Mouse (Mus musculus): Measurements from ENCODE around the gene 6030468B19Rik. TPM values are rescaled to one million over a fixed set of nuclear protein-coding genes. Genes with fewer than 3 reads are reported as not detected.

6030468B19Rik gene
- polyA plus RNA-seq, 1 experiment from 2014 or later, result 0.28 TPM

DNA sequence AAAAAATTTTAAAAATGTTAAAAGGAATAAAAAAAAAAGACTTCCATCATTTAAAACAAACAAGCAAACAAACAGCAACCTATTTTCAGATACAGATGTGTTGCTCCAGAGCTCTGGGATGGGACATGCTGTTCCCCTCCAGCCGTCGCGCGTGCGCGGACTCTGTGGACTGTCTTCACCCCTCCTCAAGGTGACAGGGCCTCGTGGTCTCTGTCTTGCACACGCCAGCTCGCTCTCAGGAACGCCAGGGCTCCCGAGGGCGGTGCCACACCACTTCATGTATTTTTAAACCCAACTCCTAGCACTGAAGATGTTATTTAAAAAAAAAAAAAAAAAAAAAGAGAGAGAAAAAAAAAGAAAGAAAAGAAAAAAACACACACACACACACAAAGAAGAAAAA, 35.2 kb upstream of the 6030468B19Rik start:
- H3K4me2 ChIP-seq (ENCODE audit: low read length), result no peak overlapping the region
- peaks cover 79% of the 10 kb centered on the region for H3K36me3 ChIP-seq (ENCODE audit: control insufficient read depth, insufficient read depth, low read length)
- DNase-seq (ENCODE audit: low spot score), result no peak
- no peak for ATAC-seq (replicated peaks; ENCODE audit: low FRiP score, low TSS enrichment, low read depth)
- no peaks in the 10 kb centered on the region for H3K4me1 ChIP-seq (replicated peaks; ENCODE audit: control insufficient read depth, insufficient read depth, low read length)
- no peak overlapping the region for H3K27ac ChIP-seq (ENCODE audit: low read depth)
- H3K4me3 ChIP-seq (ENCODE audit: low read depth, low read length), result no peak overlapping the region
- WGBS, result 82% methylated on average over 12 of the region's 12 CpGs
- H3K27me3 ChIP-seq (replicated peaks; ENCODE audit: control insufficient read depth, insufficient read depth, low read length), result no peaks in the 10 kb centered on the region
- no peaks in the 10 kb centered on the region for H3K9me3 ChIP-seq (ENCODE audit: control insufficient read depth, low read length)
- H3K9ac ChIP-seq (ENCODE audit: low read length), result no peak overlapping the region

- 86% methylated on average over 9 of the region's 9 CpGs for WGBS
- H3K27me3 ChIP-seq (replicated peaks; ENCODE audit: control insufficient read depth, insufficient read depth, low read length), result no peaks in the 10 kb centered on the region
- no peak overlapping the region for H3K27ac ChIP-seq (ENCODE audit: low read depth)
- no peaks in the 10 kb centered on the region for H3K9me3 ChIP-seq (ENCODE audit: control insufficient read depth, low read length)
- H3K4me1 ChIP-seq (replicated peaks; ENCODE audit: control insufficient read depth, insufficient read depth, low read length), result 0 out of 2 replicates have a peak, but pooled peaks cover under 1% of the 10 kb centered on the region
- H3K36me3 ChIP-seq (ENCODE audit: control insufficient read depth, insufficient read depth, low read length), result peaks cover 59% of the 10 kb centered on the region
- no peak overlapping the region for H3K4me3 ChIP-seq (ENCODE audit: low read depth, low read length)
- no peak overlapping the region for H3K9ac ChIP-seq (ENCODE audit: low read length)
- DNase-seq (ENCODE audit: low spot score), result no peak
- no peak for ATAC-seq (replicated peaks; ENCODE audit: low FRiP score, low TSS enrichment, low read depth)
- no peak overlapping the region for H3K4me2 ChIP-seq (ENCODE audit: low read length)
Observed at GRCm38 (mm10) chr11:117764319-117764718, 33.1 kb upstream of the 6030468B19Rik start.

- Histone ChIP-seq H3K27ac (ENCODE audit: low read depth) (no peak overlapping the region), H3K27me3 (replicated peaks; ENCODE audit: control insufficient read depth, insufficient read depth, low read length) (no peaks in the 10 kb centered on the region), H3K4me3 (ENCODE audit: low read depth, low read length) (no peak overlapping the region), H3K4me2 (ENCODE audit: low read length) (no peak overlapping the region), H3K9ac (ENCODE audit: low read length) (no peak overlapping the region), H3K36me3 (ENCODE audit: control insufficient read depth, insufficient read depth, low read length) (peaks cover 49% of the 10 kb centered on the region), H3K4me1 (replicated peaks; ENCODE audit: control insufficient read depth, insufficient read depth, low read length) (0 out of 2 replicates have a peak, but pooled peaks cover 4% of the 10 kb centered on the region), H3K9me3 (ENCODE audit: control insufficient read depth, low read length) (no peaks in the 10 kb centered on the region)
- no peak for DNase-seq (ENCODE audit: low spot score)
- WGBS, result 85% methylated on average over 5 of the region's 5 CpGs
- no peak for ATAC-seq (replicated peaks; ENCODE audit: low FRiP score, low TSS enrichment, low read depth)
Observed at GRCm38 (mm10) chr11:117765361-117765760, 32.1 kb upstream of the 6030468B19Rik start.

DNA sequence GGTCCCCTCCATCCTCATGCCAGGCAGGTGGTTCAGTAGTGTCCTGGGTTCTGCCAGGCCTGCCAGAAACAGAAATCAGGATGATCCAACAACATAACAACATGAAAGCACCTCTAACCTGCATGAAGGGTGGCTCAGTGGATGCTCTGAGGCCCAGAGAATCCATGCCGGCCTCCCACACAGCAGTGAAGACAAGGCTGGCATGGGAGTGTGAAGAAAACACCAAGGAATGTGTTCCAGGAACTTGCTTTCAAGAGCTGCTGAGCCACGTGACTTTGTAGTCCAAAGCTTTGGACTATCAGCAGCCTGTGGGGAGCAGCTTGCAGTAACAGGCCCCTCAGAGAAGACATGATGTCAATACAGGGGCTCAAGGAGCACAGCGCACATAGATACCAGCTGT, 31.2 kb upstream of the 6030468B19Rik start:
- Histone ChIP-seq H3K9ac (ENCODE audit: low read length) (no peak overlapping the region), H3K27me3 (replicated peaks; ENCODE audit: control insufficient read depth, insufficient read depth, low read length) (no peaks in the 10 kb centered on the region), H3K4me2 (ENCODE audit: low read length) (no peak overlapping the region), H3K36me3 (ENCODE audit: control insufficient read depth, insufficient read depth, low read length) (peaks cover 40% of the 10 kb centered on the region), H3K27ac (ENCODE audit: low read depth) (no peak overlapping the region), H3K4me1 (replicated peaks; ENCODE audit: control insufficient read depth, insufficient read depth, low read length) (0 out of 2 replicates have a peak, but pooled peaks cover 4% of the 10 kb centered on the region), H3K4me3 (ENCODE audit: low read depth, low read length) (no peak overlapping the region), H3K9me3 (ENCODE audit: control insufficient read depth, low read length) (no peaks in the 10 kb centered on the region)
- ATAC-seq (replicated peaks; ENCODE audit: low FRiP score, low TSS enrichment, low read depth) (no peak), DNase-seq (ENCODE audit: low spot score) (no peak)
- WGBS, result 86% methylated on average over 3 of the region's 3 CpGs

GRCm38 (mm10) chr11:117768725-117769682, 28.5 kb upstream of the 6030468B19Rik start:
- Histone ChIP-seq H3K4me1 (replicated peaks; ENCODE audit: control insufficient read depth, insufficient read depth, low read length) (0 out of 2 replicates have a peak, but pooled peaks cover 4% of the 10 kb centered on the region), H3K4me2 (ENCODE audit: low read length) (no peak overlapping the region), H3K4me3 (ENCODE audit: low read depth, low read length) (no peak overlapping the region), H3K36me3 (ENCODE audit: control insufficient read depth, insufficient read depth, low read length) (peaks cover 24% of the 10 kb centered on the region), H3K27me3 (replicated peaks; ENCODE audit: control insufficient read depth, insufficient read depth, low read length) (no peaks in the 10 kb centered on the region), H3K9ac (ENCODE audit: low read length) (no peak overlapping the region), H3K9me3 (ENCODE audit: control insufficient read depth, low read length) (no peaks in the 10 kb centered on the region), H3K27ac (ENCODE audit: low read depth) (0 out of 2 replicates have a peak overlapping the region, but pooled peaks have one; percentile 11)
- WGBS, result 73% methylated on average over 20 of the region's 20 CpGs
- DNase-seq (ENCODE audit: low spot score), result no peak
- ATAC-seq (replicated peaks; ENCODE audit: low FRiP score, low TSS enrichment, low read depth), result no peak

DNA sequence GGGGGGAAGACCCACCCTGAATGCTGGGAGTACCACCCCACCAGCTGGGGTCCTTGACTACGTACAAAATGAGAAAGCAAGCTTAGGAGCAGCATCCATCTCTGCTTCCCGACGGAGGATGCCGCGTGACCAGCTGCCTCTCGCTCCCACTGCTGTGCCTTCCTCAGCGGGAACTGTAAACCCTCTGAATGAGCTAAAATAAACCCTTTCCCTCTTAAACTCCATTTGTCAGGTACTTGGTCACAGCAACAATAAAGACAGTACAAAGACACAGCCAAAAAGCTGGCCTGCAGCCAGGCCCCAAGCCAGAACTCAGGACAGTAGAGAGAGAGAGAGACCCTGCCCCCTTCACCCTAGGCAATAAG, 27.8 kb upstream of the 6030468B19Rik start:
- Histone ChIP-seq H3K27ac (ENCODE audit: low read depth) (0 out of 2 replicates have a peak overlapping the region, but pooled peaks have one; percentile 11), H3K9ac (ENCODE audit: low read length) (no peak overlapping the region), H3K4me1 (replicated peaks; ENCODE audit: control insufficient read depth, insufficient read depth, low read length) (0 out of 2 replicates have a peak, but pooled peaks cover 4% of the 10 kb centered on the region), H3K4me2 (ENCODE audit: low read length) (no peak overlapping the region), H3K9me3 (ENCODE audit: control insufficient read depth, low read length) (no peaks in the 10 kb centered on the region), H3K4me3 (ENCODE audit: low read depth, low read length) (no peak overlapping the region), H3K27me3 (replicated peaks; ENCODE audit: control insufficient read depth, insufficient read depth, low read length) (no peaks in the 10 kb centered on the region), H3K36me3 (ENCODE audit: control insufficient read depth, insufficient read depth, low read length) (peaks cover 21% of the 10 kb centered on the region)
- WGBS, result 64% methylated on average over 7 of the region's 7 CpGs
- DNase-seq (ENCODE audit: low spot score) (no peak), ATAC-seq (replicated peaks; ENCODE audit: low FRiP score, low TSS enrichment, low read depth) (no peak)

DNA sequence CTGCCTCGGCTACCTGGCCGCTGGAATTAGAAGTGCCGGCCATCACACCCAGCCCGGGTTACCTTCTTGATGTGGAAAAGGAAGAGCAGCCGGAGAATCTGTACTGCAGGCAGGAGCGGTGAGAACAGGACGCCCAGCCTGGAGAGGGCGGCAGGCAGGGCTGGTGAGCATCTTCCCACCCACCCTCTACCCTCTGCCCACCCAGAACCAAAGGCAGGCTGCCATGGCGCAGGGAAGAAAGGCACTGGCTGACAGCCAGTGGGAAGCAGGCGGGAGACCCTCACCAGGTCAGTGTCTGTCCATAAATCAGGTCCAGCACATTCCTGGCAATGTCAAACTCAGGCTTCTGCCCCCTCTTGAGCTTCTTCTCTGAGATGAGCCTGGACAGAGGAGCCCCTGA, 27.1 kb upstream of the 6030468B19Rik start:
- no peak overlapping the region for H3K9ac ChIP-seq (ENCODE audit: low read length)
- 71% methylated on average over 10 of the region's 10 CpGs for WGBS
- peaks cover 17% of the 10 kb centered on the region for H3K36me3 ChIP-seq (ENCODE audit: control insufficient read depth, insufficient read depth, low read length)
- ATAC-seq (replicated peaks; ENCODE audit: low FRiP score, low TSS enrichment, low read depth) (0 out of 2 replicates have a peak, but pooled peaks have one; percentile 25), DNase-seq (ENCODE audit: low spot score) (no peak)
- H3K4me1 ChIP-seq (replicated peaks; ENCODE audit: control insufficient read depth, insufficient read depth, low read length), result 0 out of 2 replicates have a peak, but pooled peaks cover 4% of the 10 kb centered on the region
- no peaks in the 10 kb centered on the region for H3K27me3 ChIP-seq (replicated peaks; ENCODE audit: control insufficient read depth, insufficient read depth, low read length)
- no peaks in the 10 kb centered on the region for H3K9me3 ChIP-seq (ENCODE audit: control insufficient read depth, low read length)
- H3K4me2 ChIP-seq (ENCODE audit: low read length), result no peak overlapping the region
- H3K4me3 ChIP-seq (ENCODE audit: low read depth, low read length), result no peak overlapping the region
- no peak overlapping the region for H3K27ac ChIP-seq (ENCODE audit: low read depth)

GRCm38 (mm10) chr11:117772352-117772751, 25.1 kb upstream of the 6030468B19Rik start:
- H3K4me1 ChIP-seq (replicated peaks; ENCODE audit: control insufficient read depth, insufficient read depth, low read length), result 0 out of 2 replicates have a peak, but pooled peaks cover 4% of the 10 kb centered on the region
- 94% methylated on average over 7 of the region's 7 CpGs for WGBS
- no peak overlapping the region for H3K9ac ChIP-seq (ENCODE audit: low read length)
- no peak overlapping the region for H3K4me3 ChIP-seq (ENCODE audit: low read depth, low read length)
- peaks cover 14% of the 10 kb centered on the region for H3K36me3 ChIP-seq (ENCODE audit: control insufficient read depth, insufficient read depth, low read length)
- H3K9me3 ChIP-seq (ENCODE audit: control insufficient read depth, low read length), result no peaks in the 10 kb centered on the region
- H3K27me3 ChIP-seq (replicated peaks; ENCODE audit: control insufficient read depth, insufficient read depth, low read length), result no peaks in the 10 kb centered on the region
- no peak for DNase-seq (ENCODE audit: low spot score)
- no peak overlapping the region for H3K4me2 ChIP-seq (ENCODE audit: low read length)
- ATAC-seq (replicated peaks; ENCODE audit: low FRiP score, low TSS enrichment, low read depth), result no peak
- no peak overlapping the region for H3K27ac ChIP-seq (ENCODE audit: low read depth)
